Mouse (Mus musculus): Measurements from ENCODE around the gene Gfi1b. TPM values are rescaled to one million over a fixed set of nuclear protein-coding genes. Genes with fewer than 3 reads are reported as not detected.

The Gfi1b gene
- total and polyA plus RNA-seq, 3 experiments, result 82.9 to 277 (median 194) TPM

DNA sequence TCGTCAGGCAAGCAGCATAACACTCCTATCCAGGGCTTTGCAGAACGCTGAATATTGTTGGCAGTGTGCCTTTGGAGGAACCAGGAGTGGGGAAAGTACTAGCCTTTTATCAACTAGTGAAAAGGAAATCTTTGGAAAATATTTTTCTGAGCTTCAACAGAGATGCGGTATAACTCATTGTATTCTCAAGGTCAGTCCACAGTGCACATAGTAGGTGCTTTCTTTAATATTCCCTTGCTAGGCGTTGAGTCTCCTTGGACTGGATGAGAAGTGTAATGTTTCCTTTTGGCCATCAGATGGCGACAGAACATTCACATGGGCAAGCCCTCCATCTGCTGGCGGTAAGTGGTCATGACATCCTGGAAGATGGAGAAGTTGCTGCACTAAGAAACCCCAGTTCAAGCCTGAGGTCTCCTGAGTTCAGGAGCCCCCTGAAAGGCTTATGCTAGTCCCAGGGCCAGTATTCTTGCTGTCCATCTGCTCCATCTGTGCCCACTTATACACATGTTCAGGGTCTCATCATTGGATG lies 36.7 kb downstream of the Gfi1b start (continued):
- peak; percentile 78; the same call in 1 of the 2 replicates for TF ChIP-seq JUND (IDR thresholded peaks at IDR 0.05; ENCODE audit: low read depth, low read length)

DNA sequence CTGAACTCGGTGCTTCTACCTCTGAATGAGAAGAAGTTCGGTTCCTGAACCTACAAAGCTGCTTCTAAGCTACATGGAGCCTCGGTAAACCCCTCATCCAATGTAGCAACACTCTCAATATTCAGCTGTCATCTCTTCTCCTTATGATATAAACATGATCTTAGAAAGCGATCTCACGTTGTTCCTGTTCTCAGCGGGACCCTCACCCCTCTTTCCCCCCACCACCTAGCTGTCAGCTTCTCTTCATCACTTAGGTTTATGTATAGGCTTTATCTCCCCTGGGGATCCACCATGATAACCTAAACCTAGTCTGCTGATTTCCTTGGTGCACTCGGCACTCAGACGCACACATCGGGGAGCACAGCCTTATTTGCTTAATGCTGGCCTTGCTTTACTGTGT lies 38.1 kb downstream of the Gfi1b start, which contains the start of gene Gtf3c5:
TSS of gene Gtf3c5 (minus strand) at position 101 of the 400 bp plus-strand sequence.
- H3K9me3 ChIP-seq (replicated peaks; ENCODE audit: insufficient read depth, low read length), result no peaks in the 10 kb centered on the region
- H3K27ac ChIP-seq (ENCODE audit: control insufficient read depth, low read depth, low read length), result peak within 1 kb of the TSS; percentile 75
- peaks cover 5% of the 10 kb centered on the region for H3K79me2 ChIP-seq (ENCODE audit: control insufficient read depth, insufficient read depth, low read length, poor library complexity)
- H3K9ac ChIP-seq (ENCODE audit: control insufficient read depth, low read depth, low read length, poor library complexity, severe bottlenecking), result peak within 1 kb of the TSS; percentile 84
- TF ChIP-seq CHD1 (IDR thresholded peaks at IDR 0.05; ENCODE audit: low read depth, low read length) (no peak), TAL1 (IDR thresholded peaks at IDR 0.05; ENCODE audit: low read length) (no peak), MAZ (IDR thresholded peaks at IDR 0.05; ENCODE audit: low read depth, low read length) (no peak), CTCF (IDR thresholded peaks at IDR 0.05 in 2 of 3, conservative IDR thresholded peaks at IDR 0.05 in 1 of 3; ENCODE audit: control insufficient read depth in 1 of 3, insufficient read depth in 1 of 3, low read depth in 2 of 3, low read length in 3 of 3, poor library complexity in 1 of 3, severe bottlenecking in 1 of 3) (no peak), POLR2AphosphoS2 (IDR thresholded peaks at IDR 0.05; ENCODE audit: low read length) (no peak), RCOR1 (IDR thresholded peaks at IDR 0.05; ENCODE audit: low read depth, low read length) (no peak), BHLHE40 (IDR thresholded peaks at IDR 0.05; ENCODE audit: borderline replicate concordance, low read depth, low read length) (no peak), MYC (IDR thresholded peaks at IDR 0.05; ENCODE audit: low read depth, low read length) (no peak), NRF1 (IDR thresholded peaks at IDR 0.05; ENCODE audit: insufficient read depth, low read depth, low read length, poor library complexity, severe bottlenecking) (no peak), POLR2A (IDR thresholded peaks at IDR 0.05; ENCODE audit: control insufficient read depth in 1 of 2, insufficient read depth in 1 of 2, low read depth in 1 of 2, low read length in 2 of 2, poor library complexity in 1 of 2) (no peak), USF2 (IDR thresholded peaks at IDR 0.05; ENCODE audit: borderline replicate concordance in 1 of 2, insufficient read depth in 1 of 2, low read depth in 1 of 2, low read length in 2 of 2) (no peak), MEF2A (IDR thresholded peaks at IDR 0.05; ENCODE audit: extremely low read depth, insufficient replicate concordance, low read depth, low read length, poor library complexity, severe bottlenecking) (no peak)
- H3K4me1 ChIP-seq (ENCODE audit: control insufficient read depth in 1 of 2, insufficient read depth in 2 of 2, low read length in 2 of 2), result peaks cover 0 to 16% of the 10 kb centered on the region in 2 experiments; a peak in 2 of 4 replicates
- H3K36me3 ChIP-seq (ENCODE audit: control insufficient read depth in 1 of 2, insufficient read depth in 2 of 2, low read length in 2 of 2), result peaks cover 0 to 11% of the 10 kb centered on the region in 2 experiments; a peak in 3 of 4 replicates
- peak within 1 kb of the TSS; percentile 68 to 82 for H3K4me3 ChIP-seq (ENCODE audit: control insufficient read depth in 1 of 2, insufficient read depth in 1 of 2, low read depth in 2 of 2, low read length in 2 of 2)
- no peaks in the 10 kb centered on the region for H3K27me3 ChIP-seq (ENCODE audit: control insufficient read depth in 1 of 2, insufficient read depth in 2 of 2, low read length in 2 of 2)
- DNase-seq (ENCODE audit: low read depth, low spot score), result no peak

DNA sequence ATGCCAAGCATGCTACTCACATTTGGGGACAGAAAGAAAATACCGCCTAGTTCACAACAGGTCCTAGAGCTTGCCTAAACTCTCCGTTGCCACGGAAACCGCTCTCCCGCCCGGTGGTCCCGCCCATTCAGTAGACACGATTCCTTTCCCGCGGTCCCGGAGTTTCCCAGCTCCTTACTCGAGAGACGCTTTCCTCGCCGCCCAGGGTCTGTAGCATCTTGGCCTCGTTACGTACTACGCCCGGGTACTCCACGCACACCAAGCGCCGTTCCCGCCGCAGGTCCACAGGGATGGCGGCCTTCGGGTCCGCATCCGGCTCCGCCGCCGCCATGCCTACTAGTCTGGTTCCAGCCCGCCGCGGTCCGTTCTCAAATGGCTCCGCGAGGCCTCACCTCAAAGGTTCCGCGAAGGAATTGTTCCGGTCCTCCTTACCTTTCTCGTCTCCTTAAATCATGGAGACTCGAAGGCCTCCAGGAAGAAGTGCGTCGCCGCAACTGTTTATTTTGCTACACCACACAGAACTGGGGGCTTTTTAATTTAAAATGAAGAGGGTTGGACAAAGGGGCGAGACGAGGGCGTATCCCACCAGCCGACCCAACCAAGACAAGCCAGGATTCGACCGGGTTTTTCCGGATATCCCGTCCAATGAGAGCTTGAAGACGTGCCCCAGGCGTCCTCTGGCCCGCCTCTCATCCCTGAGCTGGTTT lies 39.0 kb downstream of the Gfi1b start:
- peak; percentile 96 for DNase-seq (ENCODE audit: low read depth, low spot score)
- Histone ChIP-seq H3K4me3 (ENCODE audit: control insufficient read depth in 1 of 2, insufficient read depth in 1 of 2, low read depth in 2 of 2, low read length in 2 of 2) (peak overlapping the region; percentile 68 to 82), H3K27me3 (ENCODE audit: control insufficient read depth in 1 of 2, insufficient read depth in 2 of 2, low read length in 2 of 2) (no peaks in the 10 kb centered on the region), H3K4me1 (ENCODE audit: control insufficient read depth in 1 of 2, insufficient read depth in 2 of 2, low read length in 2 of 2) (peaks cover 0 to 10% of the 10 kb centered on the region in 2 experiments; a peak in 1 of 4 replicates), H3K9ac (ENCODE audit: control insufficient read depth, low read depth, low read length, poor library complexity, severe bottlenecking) (peak overlapping the region; percentile 84), H3K27ac (ENCODE audit: control insufficient read depth, low read depth, low read length) (peak overlapping the region; percentile 75), H3K79me2 (ENCODE audit: control insufficient read depth, insufficient read depth, low read length, poor library complexity) (peaks cover 5% of the 10 kb centered on the region), H3K9me3 (replicated peaks; ENCODE audit: insufficient read depth, low read length) (no peaks in the 10 kb centered on the region), H3K36me3 (ENCODE audit: control insufficient read depth in 1 of 2, insufficient read depth in 2 of 2, low read length in 2 of 2) (peaks cover 0 to 8% of the 10 kb centered on the region in 2 experiments; a peak in 3 of 4 replicates)
- TF ChIP-seq MYC (IDR thresholded peaks at IDR 0.05; ENCODE audit: low read depth, low read length), result 0 out of 2 replicates have a peak, but pooled peaks have one; percentile 77
- no peak for TF ChIP-seq TAL1 (IDR thresholded peaks at IDR 0.05; ENCODE audit: low read length)
- peak; percentile 96 for TF ChIP-seq MXI1 (IDR thresholded peaks at IDR 0.05; ENCODE audit: low read depth, low read length)
- TF ChIP-seq MAX (IDR thresholded peaks at IDR 0.05; ENCODE audit: low read length), result peak; percentile 81
- TF ChIP-seq ZC3H11A (IDR thresholded peaks at IDR 0.05; ENCODE audit: low read depth, low read length), result no peak
- TF ChIP-seq POLR2AphosphoS2 (IDR thresholded peaks at IDR 0.05; ENCODE audit: low read length), result peak; percentile 53; the same call in 1 of the 2 replicates
- TF ChIP-seq RAD21 (IDR thresholded peaks at IDR 0.05; ENCODE audit: low read depth, low read length), result no peak
- peak; percentile 74 to 80 for TF ChIP-seq POLR2A (IDR thresholded peaks at IDR 0.05; ENCODE audit: control insufficient read depth in 1 of 2, insufficient read depth in 1 of 2, low read depth in 1 of 2, low read length in 2 of 2, poor library complexity in 1 of 2)
- peak; percentile 36; the same call in 1 of the 2 replicates for TF ChIP-seq ELF1 (IDR thresholded peaks at IDR 0.05; ENCODE audit: low read depth, low read length)
- TF ChIP-seq MAZ (IDR thresholded peaks at IDR 0.05; ENCODE audit: low read depth, low read length), result peak; percentile 69
- peak; percentile 98 for TF ChIP-seq SIN3A (IDR thresholded peaks at IDR 0.05; ENCODE audit: low read length)
- TF ChIP-seq HCFC1 (IDR thresholded peaks at IDR 0.05; ENCODE audit: low read depth, low read length), result peak; percentile 93
- TF ChIP-seq ZKSCAN1 (IDR thresholded peaks at IDR 0.05; ENCODE audit: low read depth, low read length), result peak; percentile 20; the same call in 1 of the 2 replicates
- no peak for TF ChIP-seq CHD1 (IDR thresholded peaks at IDR 0.05; ENCODE audit: low read depth, low read length)
- peak; percentile 98 for TF ChIP-seq E2F4 (IDR thresholded peaks at IDR 0.05; ENCODE audit: borderline replicate concordance, low read depth, low read length)
- TF ChIP-seq SMC3 (IDR thresholded peaks at IDR 0.05; ENCODE audit: low read depth, low read length), result no peak
- TF ChIP-seq NELFE (IDR thresholded peaks at IDR 0.05; ENCODE audit: low read depth, low read length), result peak; percentile 74
- peak; percentile 79 for TF ChIP-seq TCF12 (IDR thresholded peaks at IDR 0.05; ENCODE audit: low read depth, low read length)
- TF ChIP-seq TBP (IDR thresholded peaks at IDR 0.05; ENCODE audit: low read depth, low read length), result peak; percentile 92

Measured in MEL (cell line).